Mouse (Mus musculus): ENCODE results near the gene Cdc73. TPM values are rescaled to one million over a fixed set of nuclear protein-coding genes. Genes with fewer than 3 reads are reported as not detected.
"Not testable (repeated sequence)": the region's sequence is repeated elsewhere in the genome, so short reads cannot be mapped to it uniquely, and the experiment has no call there.

Cdc73 gene
- polyA plus RNA-seq, 1 experiment from 2014 or later: 7.5 TPM

DNA sequence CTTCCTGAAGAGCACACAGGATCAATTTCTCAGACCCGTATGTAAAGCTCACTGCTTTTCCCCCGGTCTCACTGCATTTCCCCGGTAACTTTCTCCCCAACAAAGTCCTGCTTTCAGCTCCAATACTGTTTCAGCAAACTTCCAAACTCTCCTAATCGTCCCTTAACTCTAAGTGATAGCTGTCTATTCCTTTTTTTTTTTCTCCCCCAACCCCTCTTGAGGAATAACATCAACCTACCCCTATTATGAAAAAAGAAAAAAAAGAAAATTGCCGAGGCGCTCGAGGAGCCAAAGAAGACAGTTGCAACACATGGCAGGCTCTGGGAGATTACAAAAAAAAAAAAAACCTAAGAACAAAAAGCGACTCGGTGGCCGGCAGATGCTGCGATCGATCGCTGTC is 957 bp downstream of the Cdc73 start:
- peaks cover 2% of the 10 kb centered on the region; the same call in 1 of the 2 replicates for H3K4me1 ChIP-seq (ENCODE audit: control insufficient read depth, insufficient read depth, low read length)
- WGBS: under 1% methylated on average over 13 of the region's 13 CpGs
- peak overlapping the region; percentile 84 for H3K4me3 ChIP-seq (ENCODE audit: low read length)
- H3K27me3 ChIP-seq (replicated peaks; ENCODE audit: control insufficient read depth, insufficient read depth, low read length): no peaks in the 10 kb centered on the region
- peak overlapping the region; percentile 75 for H3K4me2 ChIP-seq (ENCODE audit: low read depth, low read length)
- no peaks in the 10 kb centered on the region for H3K9me3 ChIP-seq (ENCODE audit: control insufficient read depth, low read length)
- peak overlapping the region; percentile 90; the same call in 1 of the 2 replicates for H3K27ac ChIP-seq (ENCODE audit: low read length)
- no peak for ATAC-seq
- H3K36me3 ChIP-seq (ENCODE audit: control insufficient read depth, insufficient read depth, low read length): 0 out of 2 replicates have a peak, but pooled peaks cover 2% of the 10 kb centered on the region
- H3K9ac ChIP-seq (ENCODE audit: low read depth, low read length): peak overlapping the region; percentile 94

DNA sequence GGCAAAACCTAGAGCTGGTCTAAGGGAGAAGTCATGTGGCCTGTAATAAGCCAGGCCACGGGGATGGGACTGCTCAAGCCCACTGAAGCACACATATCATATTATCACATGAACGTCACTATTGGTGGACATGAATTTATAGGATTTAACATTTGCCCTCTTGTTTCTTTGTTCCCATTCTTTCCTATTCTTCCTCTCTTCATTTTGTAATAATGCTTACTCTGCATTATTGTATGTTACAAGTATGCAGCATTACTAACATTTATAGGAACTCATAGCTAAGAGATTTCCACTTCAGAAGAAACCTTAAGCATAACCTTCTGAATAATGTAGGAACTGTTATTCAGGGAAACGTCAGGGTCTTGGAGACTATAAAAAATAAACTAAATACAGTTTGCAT is 17.8 kb downstream of the Cdc73 start:
- Histone ChIP-seq H3K9ac (ENCODE audit: low read depth, low read length) (no peak overlapping the region), H3K4me1 (ENCODE audit: control insufficient read depth, insufficient read depth, low read length) (no peaks in the 10 kb centered on the region), H3K27me3 (replicated peaks; ENCODE audit: control insufficient read depth, insufficient read depth, low read length) (no peaks in the 10 kb centered on the region), H3K36me3 (ENCODE audit: control insufficient read depth, insufficient read depth, low read length) (peaks cover 8% of the 10 kb centered on the region; the same call in 1 of the 2 replicates), H3K4me2 (ENCODE audit: low read depth, low read length) (no peak overlapping the region), H3K4me3 (ENCODE audit: low read length) (no peak overlapping the region), H3K9me3 (ENCODE audit: control insufficient read depth, low read length) (no peaks in the 10 kb centered on the region), H3K27ac (ENCODE audit: low read length) (no peak overlapping the region)
- no peak for ATAC-seq
- WGBS: 90% methylated on average over 3 of the region's 3 CpGs

DNA sequence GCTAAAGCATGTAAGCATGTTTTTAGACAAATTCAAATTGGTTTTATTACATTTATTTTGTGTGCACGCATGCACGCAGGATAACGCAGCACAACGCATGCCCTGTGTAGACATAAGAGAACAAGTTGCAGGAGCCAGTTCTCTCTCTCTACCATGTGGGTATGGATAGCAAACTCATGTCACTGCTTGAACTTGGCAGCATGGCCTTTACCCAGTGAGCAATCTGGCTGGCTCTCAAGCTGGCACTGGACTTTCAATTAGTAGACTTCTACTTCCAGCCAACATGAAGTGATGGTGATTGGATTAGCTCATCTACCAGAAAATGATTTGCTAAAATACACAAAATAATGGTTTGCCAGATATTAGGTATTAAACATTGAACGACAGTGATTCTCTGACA is 21.6 kb downstream of the Cdc73 start:
- Histone ChIP-seq H3K9me3 (ENCODE audit: control insufficient read depth, low read length) (no peaks in the 10 kb centered on the region), H3K4me3 (ENCODE audit: low read length) (no peak overlapping the region), H3K36me3 (ENCODE audit: control insufficient read depth, insufficient read depth, low read length) (peaks cover 8% of the 10 kb centered on the region), H3K9ac (ENCODE audit: low read depth, low read length) (no peak overlapping the region), H3K27ac (ENCODE audit: low read length) (no peak overlapping the region), H3K27me3 (replicated peaks; ENCODE audit: control insufficient read depth, insufficient read depth, low read length) (no peaks in the 10 kb centered on the region), H3K4me1 (ENCODE audit: control insufficient read depth, insufficient read depth, low read length) (no peaks in the 10 kb centered on the region), H3K4me2 (ENCODE audit: low read depth, low read length) (no peak overlapping the region)
- no peak for ATAC-seq
- 97% methylated on average over 5 of the region's 5 CpGs for WGBS

DNA sequence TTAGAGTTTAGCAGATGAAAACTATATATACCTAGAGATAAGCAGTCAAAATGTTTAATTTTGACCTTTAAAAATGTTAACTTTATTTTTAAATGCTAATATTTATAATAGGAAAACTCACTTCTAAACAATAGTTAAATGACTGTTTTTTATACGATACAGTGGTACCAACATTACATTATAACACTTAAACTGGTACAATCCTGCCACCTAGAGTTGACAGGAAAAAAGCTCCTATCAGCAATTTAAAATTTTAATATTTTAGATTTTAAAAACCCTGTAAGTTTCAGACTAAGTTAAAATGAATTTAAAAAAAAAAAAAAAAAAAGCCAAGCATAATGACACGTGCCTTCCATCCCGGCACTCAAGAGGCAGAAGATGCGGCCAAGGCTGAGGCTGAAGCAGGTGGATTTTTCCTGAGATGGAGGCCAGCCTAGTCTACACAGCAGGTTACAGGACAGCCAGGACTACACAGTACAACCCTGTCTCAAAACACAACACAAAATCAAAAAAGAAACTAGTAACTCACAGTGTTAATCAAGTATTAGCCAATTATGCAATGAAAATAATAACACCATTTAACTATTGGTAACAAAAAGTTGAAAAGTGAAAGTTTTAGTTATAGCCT is 26.8 kb downstream of the Cdc73 start:
- Histone ChIP-seq H3K36me3 (ENCODE audit: control insufficient read depth, insufficient read depth, low read length) (peaks cover 2% of the 10 kb centered on the region; the same call in 1 of the 2 replicates), H3K9ac (ENCODE audit: low read depth, low read length) (no peak overlapping the region), H3K9me3 (ENCODE audit: control insufficient read depth, low read length) (no peaks in the 10 kb centered on the region), H3K27ac (ENCODE audit: low read length) (no peak overlapping the region), H3K4me1 (ENCODE audit: control insufficient read depth, insufficient read depth, low read length) (no peaks in the 10 kb centered on the region), H3K4me2 (ENCODE audit: low read depth, low read length) (no peak overlapping the region), H3K4me3 (ENCODE audit: low read length) (no peak overlapping the region), H3K27me3 (replicated peaks; ENCODE audit: control insufficient read depth, insufficient read depth, low read length) (no peaks in the 10 kb centered on the region)
- ATAC-seq: no peak
- WGBS: 86% methylated on average over 4 of the region's 4 CpGs

DNA sequence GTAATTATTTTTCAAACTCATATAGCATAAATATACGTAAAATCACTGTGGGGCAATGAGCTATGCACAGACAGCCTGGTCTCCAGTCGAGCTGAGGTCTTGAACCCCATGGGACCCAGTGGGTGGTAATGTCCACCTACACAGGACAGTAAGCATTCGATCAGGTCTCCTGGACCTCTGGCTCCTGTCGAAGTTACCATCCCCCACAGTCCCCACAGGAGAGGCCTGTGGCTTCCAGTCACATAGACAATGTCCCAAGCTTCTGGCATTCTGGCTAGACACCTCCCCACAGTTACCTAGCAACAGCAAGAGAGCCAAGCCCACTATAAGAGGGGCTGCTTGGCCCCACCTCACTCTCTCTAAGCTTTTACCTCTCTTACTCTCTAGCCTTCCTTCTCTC is 37.9 kb downstream of the Cdc73 start:
- ATAC-seq: 0 out of 2 replicates have a peak, but pooled peaks have one; percentile 18
- 88% methylated on average over 4 of the region's 4 CpGs for WGBS
- H3K9ac ChIP-seq (ENCODE audit: low read depth, low read length); H3K27me3 ChIP-seq (replicated peaks; ENCODE audit: control insufficient read depth, insufficient read depth, low read length); H3K9me3 ChIP-seq (ENCODE audit: control insufficient read depth, low read length); H3K4me1 ChIP-seq (ENCODE audit: control insufficient read depth, insufficient read depth, low read length); H3K36me3 ChIP-seq (ENCODE audit: control insufficient read depth, insufficient read depth, low read length); H3K4me2 ChIP-seq (ENCODE audit: low read depth, low read length); H3K4me3 ChIP-seq (ENCODE audit: low read length); H3K27ac ChIP-seq (ENCODE audit: low read length): not testable (repeated sequence)

DNA sequence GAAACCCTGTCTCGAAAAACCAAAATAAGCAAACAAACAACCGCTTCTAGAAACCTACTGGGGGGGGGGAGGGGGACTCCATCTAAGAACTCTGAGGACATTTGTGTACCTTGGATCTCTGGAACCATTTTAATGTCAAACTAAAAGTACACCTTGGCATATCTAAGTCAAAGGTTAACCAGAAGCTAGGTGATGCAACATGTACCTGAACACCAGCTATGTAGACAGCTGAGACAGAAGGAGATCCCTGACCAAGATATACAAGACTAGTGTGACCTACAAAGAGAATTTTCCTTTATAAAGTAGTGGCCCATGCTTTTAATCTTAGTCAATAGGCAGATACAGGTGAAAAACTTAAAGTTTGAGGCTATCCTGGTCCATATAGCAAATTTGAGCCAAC is 39.5 kb downstream of the Cdc73 start:
- no peak overlapping the region for H3K4me2 ChIP-seq (ENCODE audit: low read depth, low read length)
- H3K27ac ChIP-seq (ENCODE audit: low read length): no peak overlapping the region
- H3K4me1 ChIP-seq (ENCODE audit: control insufficient read depth, insufficient read depth, low read length): no peaks in the 10 kb centered on the region
- H3K36me3 ChIP-seq (ENCODE audit: control insufficient read depth, insufficient read depth, low read length): 0 out of 2 replicates have a peak, but pooled peaks cover 7% of the 10 kb centered on the region
- H3K4me3 ChIP-seq (ENCODE audit: low read length): no peak overlapping the region
- 94% methylated on average over 2 of the region's 2 CpGs for WGBS
- H3K9ac ChIP-seq (ENCODE audit: low read depth, low read length): no peak overlapping the region
- ATAC-seq: peak; percentile 62; the same call in 1 of the 2 replicates
- no peaks in the 10 kb centered on the region for H3K9me3 ChIP-seq (ENCODE audit: control insufficient read depth, low read length)
- H3K27me3 ChIP-seq (replicated peaks; ENCODE audit: control insufficient read depth, insufficient read depth, low read length): no peaks in the 10 kb centered on the region

DNA sequence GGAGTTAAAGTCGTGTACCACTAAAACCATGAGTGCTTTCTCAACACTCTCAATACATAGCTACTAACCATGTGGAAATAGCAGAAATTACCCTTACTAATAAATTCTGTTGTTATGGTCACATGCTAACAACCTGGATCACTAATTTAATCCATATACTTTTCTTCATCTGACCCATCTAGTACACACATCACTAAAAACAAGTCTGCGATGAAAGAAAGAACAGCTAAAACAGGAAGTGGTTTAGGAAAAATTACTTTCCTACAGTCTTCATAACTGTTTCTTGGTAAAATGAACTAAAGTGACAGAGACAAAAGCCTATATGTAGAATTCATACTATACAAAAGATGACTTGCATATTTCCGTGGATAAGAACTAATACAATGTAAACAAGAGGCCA is 49.0 kb downstream of the Cdc73 start:
- H3K4me1 ChIP-seq (ENCODE audit: control insufficient read depth, insufficient read depth, low read length): no peaks in the 10 kb centered on the region
- ATAC-seq: no peak
- no peaks in the 10 kb centered on the region for H3K36me3 ChIP-seq (ENCODE audit: control insufficient read depth, insufficient read depth, low read length)
- no peaks in the 10 kb centered on the region for H3K27me3 ChIP-seq (replicated peaks; ENCODE audit: control insufficient read depth, insufficient read depth, low read length)
- 84% methylated on average over 3 of the region's 3 CpGs for WGBS
- H3K4me3 ChIP-seq (ENCODE audit: low read length): no peak overlapping the region
- no peak overlapping the region for H3K9ac ChIP-seq (ENCODE audit: low read depth, low read length)
- H3K9me3 ChIP-seq (ENCODE audit: control insufficient read depth, low read length): no peaks in the 10 kb centered on the region
- no peak overlapping the region for H3K27ac ChIP-seq (ENCODE audit: low read length)
- H3K4me2 ChIP-seq (ENCODE audit: low read depth, low read length): no peak overlapping the region

DNA sequence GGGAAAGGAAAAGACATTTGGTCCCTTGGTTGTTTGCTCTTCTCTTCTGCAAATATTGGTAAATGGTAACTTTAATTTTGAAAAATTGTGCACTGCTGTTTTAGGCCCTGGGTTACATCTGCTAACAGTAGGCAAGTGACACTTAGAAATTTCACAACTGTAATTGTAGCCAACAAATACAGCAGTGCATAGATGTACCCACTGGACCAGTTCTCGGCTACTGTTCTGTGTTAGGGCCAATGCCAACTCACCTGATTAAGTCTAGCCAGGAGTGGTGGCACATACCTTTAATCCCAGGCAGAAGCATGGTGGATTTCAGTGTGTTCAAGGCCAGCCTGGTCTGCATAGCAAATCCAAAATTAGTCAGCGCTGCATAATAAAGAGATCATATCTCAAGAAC is 52.4 kb downstream of the Cdc73 start:
- no peaks in the 10 kb centered on the region for H3K36me3 ChIP-seq (ENCODE audit: control insufficient read depth, insufficient read depth, low read length)
- no peaks in the 10 kb centered on the region for H3K27me3 ChIP-seq (replicated peaks; ENCODE audit: control insufficient read depth, insufficient read depth, low read length)
- H3K27ac ChIP-seq (ENCODE audit: low read length): no peak overlapping the region
- no peak for ATAC-seq
- H3K4me3 ChIP-seq (ENCODE audit: low read length): no peak overlapping the region
- 92% methylated on average over 2 of the region's 2 CpGs for WGBS
- no peaks in the 10 kb centered on the region for H3K9me3 ChIP-seq (ENCODE audit: control insufficient read depth, low read length)
- no peak overlapping the region for H3K9ac ChIP-seq (ENCODE audit: low read depth, low read length)
- H3K4me1 ChIP-seq (ENCODE audit: control insufficient read depth, insufficient read depth, low read length): no peaks in the 10 kb centered on the region
- H3K4me2 ChIP-seq (ENCODE audit: low read depth, low read length): no peak overlapping the region

DNA sequence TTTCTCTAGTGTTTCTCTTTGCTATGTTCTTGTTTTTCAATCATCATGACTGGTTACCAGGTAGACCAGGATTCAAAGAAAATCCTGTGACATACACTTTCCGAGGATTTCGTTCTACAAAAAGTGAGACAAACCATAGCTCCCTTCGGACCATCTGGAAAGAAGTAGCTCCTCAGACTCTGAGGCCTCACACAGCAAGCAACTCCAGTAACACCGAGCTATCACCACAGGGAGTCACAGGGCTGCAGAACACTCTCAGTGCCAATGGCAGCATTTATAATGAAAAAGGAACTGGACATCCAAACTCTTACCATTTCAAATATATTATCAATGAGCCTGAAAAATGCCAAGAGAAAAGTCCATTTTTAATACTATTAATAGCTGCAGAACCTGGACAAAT is 56.5 kb downstream of the Cdc73 start:
- ATAC-seq: no peak
- Histone ChIP-seq H3K9ac (ENCODE audit: low read depth, low read length) (no peak overlapping the region), H3K4me2 (ENCODE audit: low read depth, low read length) (no peak overlapping the region), H3K9me3 (ENCODE audit: control insufficient read depth, low read length) (no peaks in the 10 kb centered on the region), H3K27ac (ENCODE audit: low read length) (no peak overlapping the region), H3K4me3 (ENCODE audit: low read length) (no peak overlapping the region), H3K27me3 (replicated peaks; ENCODE audit: control insufficient read depth, insufficient read depth, low read length) (no peaks in the 10 kb centered on the region), H3K36me3 (ENCODE audit: control insufficient read depth, insufficient read depth, low read length) (no peaks in the 10 kb centered on the region), H3K4me1 (ENCODE audit: control insufficient read depth, insufficient read depth, low read length) (no peaks in the 10 kb centered on the region)
- WGBS: 90% methylated on average over 4 of the region's 4 CpGs

DNA sequence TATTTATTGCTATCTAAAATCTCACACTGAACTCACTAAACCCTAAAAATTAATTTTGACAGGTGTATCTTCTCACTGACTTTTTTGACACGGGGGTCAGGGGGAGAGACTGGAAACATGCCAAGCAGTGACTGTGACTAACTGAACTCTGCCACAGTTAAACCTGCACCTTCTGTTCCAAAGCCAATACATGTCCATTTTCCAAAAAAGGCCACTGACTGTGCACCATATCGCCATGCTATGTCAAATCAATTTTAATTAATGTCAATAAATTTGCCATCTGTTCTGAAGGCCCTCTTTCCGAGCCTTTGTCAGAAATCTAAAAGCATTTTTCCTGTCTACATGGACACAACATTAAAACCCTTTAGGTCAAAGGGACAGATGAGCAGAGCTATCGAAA is 57.3 kb downstream of the Cdc73 start:
- Histone ChIP-seq H3K4me2 (ENCODE audit: low read depth, low read length) (no peak overlapping the region), H3K9me3 (ENCODE audit: control insufficient read depth, low read length) (no peaks in the 10 kb centered on the region), H3K9ac (ENCODE audit: low read depth, low read length) (no peak overlapping the region), H3K4me1 (ENCODE audit: control insufficient read depth, insufficient read depth, low read length) (no peaks in the 10 kb centered on the region), H3K36me3 (ENCODE audit: control insufficient read depth, insufficient read depth, low read length) (no peaks in the 10 kb centered on the region), H3K27ac (ENCODE audit: low read length) (no peak overlapping the region), H3K27me3 (replicated peaks; ENCODE audit: control insufficient read depth, insufficient read depth, low read length) (no peaks in the 10 kb centered on the region), H3K4me3 (ENCODE audit: low read length) (no peak overlapping the region)
- no peak for ATAC-seq
- WGBS: 64% methylated on average over 4 of the region's 4 CpGs

Measured in intestine, embryonic 16.5 days (tissue).